Mouse (Mus musculus) forebrain, embryonic 16.5 days (tissue): ENCODE measurements at regions not wholly inside any gene's neighbourhood (a gene's known extent, or its start where the extent isn't known, plus 50 kb on each side); places are given as distances from the start of the nearest gene placed in this dataset.
"Not testable (repeated sequence)": the region's sequence is repeated elsewhere in the genome, so short reads cannot be mapped to it uniquely, and the experiment has no call there.

ENCODE experiments used
- ATAC-seq: fragments of 200-750 bp; cut with Nextera tagmentation; 2 replicates; pipeline ENCODE4 v1.8.0; 2017; ENCODE audit warnings: mild to moderate bottlenecking, moderate library complexity
- H3K27ac ChIP-seq: fragments of 300-500 bp; sonication (generic); 2 replicates; pipeline ENCODE4 v1.5.1; 2014; ENCODE audit warnings: low read length, control low read depth
- H3K27me3 ChIP-seq: fragments of 300-500 bp; sonication (generic); replicated peaks from 2 replicates; pipeline ENCODE4 v1.6.1; 2014; ENCODE audit warnings: low read length; ENCODE audit not compliant: control insufficient read depth, insufficient read depth
- H3K36me3 ChIP-seq: fragments of 300-500 bp; sonication (generic); 2 replicates; pipeline ENCODE4 v1.6.1; 2014; ENCODE audit not compliant: control insufficient read depth, insufficient read depth
- H3K4me1 ChIP-seq: fragments of 300-500 bp; sonication (generic); replicated peaks from 2 replicates; pipeline ENCODE4 v1.6.1; 2014; ENCODE audit warnings: low read length; ENCODE audit not compliant: control insufficient read depth, insufficient read depth
- H3K4me2 ChIP-seq: fragments of 300-500 bp; sonication (generic); 2 replicates; pipeline ENCODE4 v1.6.1; 2014; ENCODE audit warnings: mild to moderate bottlenecking, low read length, control low read depth
- H3K4me3 ChIP-seq: fragments of 300-500 bp; sonication (generic); replicated peaks from 2 replicates; pipeline ENCODE4 v1.5.1; 2014; ENCODE audit warnings: mild to moderate bottlenecking, low read length, control low read depth
- H3K9ac ChIP-seq: fragments of 300-500 bp; sonication (generic); replicated peaks from 2 replicates; pipeline ENCODE4 v1.6.1; 2014; ENCODE audit warnings: low read depth, low read length, control low read depth
- H3K9me3 ChIP-seq: fragments of 300-500 bp; sonication (generic); 2 replicates; pipeline ENCODE4 v1.6.1; 2016; ENCODE audit warnings: low read length; ENCODE audit not compliant: control insufficient read depth
- WGBS: fragments of 180-500 bp; shearing (Covaris S2); extraction: QIAGEN DNeasy Blood & Tissue Kit; methylation state at CpG from one replicate; pipeline ENCODE4 v1.1.7; 2014; 5-methylcytosine and 5-hydroxymethylcytosine counted together

GRCm38 (mm10) chr6:75089971-75090370, 1407.6 kb downstream of the Gm9008 start:
- H3K36me3 ChIP-seq = no peaks in the 10 kb centered on the region
- H3K9me3 ChIP-seq = no peaks in the 10 kb centered on the region
- 44% methylated on average over 2 of the region's 2 CpGs for WGBS

GRCm38 (mm10) chr6:75067758-75068157, 1429.8 kb downstream of the Gm9008 start:
- no peak overlapping the region for H3K9ac ChIP-seq
- WGBS = 70% methylated on average over 3 of the region's 3 CpGs
- H3K9me3 ChIP-seq = no peaks in the 10 kb centered on the region
- ATAC-seq = peak; percentile 64; the same call in 1 of the 2 replicates
- no peaks in the 10 kb centered on the region for H3K4me1 ChIP-seq
- H3K27ac ChIP-seq = no peak overlapping the region
- H3K4me2 ChIP-seq = no peak overlapping the region
- no peaks in the 10 kb centered on the region for H3K36me3 ChIP-seq
- no peak overlapping the region for H3K4me3 ChIP-seq
- H3K27me3 ChIP-seq = no peaks in the 10 kb centered on the region

More at GRCm38 (mm10) chr6:75089971-75090370, 1407.6 kb downstream of the Gm9008 start:
- Histone ChIP-seq H3K4me2 (no peak overlapping the region), H3K4me3 (no peak overlapping the region), H3K4me1 (no peaks in the 10 kb centered on the region), H3K9ac (no peak overlapping the region), H3K27ac (no peak overlapping the region), H3K27me3 (no peaks in the 10 kb centered on the region)
- peak; percentile 67; the same call in 1 of the 2 replicates for ATAC-seq

GRCm38 (mm10) chr6:75042336-75043010, 1455.1 kb downstream of the Gm9008 start:
- Histone ChIP-seq H3K9me3 (no peaks in the 10 kb centered on the region), H3K4me3 (no peak overlapping the region), H3K27me3 (no peaks in the 10 kb centered on the region), H3K9ac (no peak overlapping the region), H3K4me1 (no peaks in the 10 kb centered on the region), H3K27ac (no peak overlapping the region), H3K4me2 (no peak overlapping the region), H3K36me3 (no peaks in the 10 kb centered on the region)
- ATAC-seq = peak; percentile 62

- no peak overlapping the region for H3K4me2 ChIP-seq
- H3K27ac ChIP-seq = no peak overlapping the region
- H3K27me3 ChIP-seq = no peaks in the 10 kb centered on the region
- 91% methylated on average over 2 of the region's 2 CpGs for WGBS
- no peaks in the 10 kb centered on the region for H3K4me1 ChIP-seq
- no peak overlapping the region for H3K4me3 ChIP-seq
- ATAC-seq = no peak
- H3K9me3 ChIP-seq = 0 out of 2 replicates have a peak, but pooled peaks cover 2% of the 10 kb centered on the region
- H3K36me3 ChIP-seq = no peaks in the 10 kb centered on the region
- no peak overlapping the region for H3K9ac ChIP-seq
Observed at GRCm38 (mm10) chr6:75039451-75039850, 1458.1 kb downstream of the Gm9008 start.

- not testable (repeated sequence) for H3K27me3 ChIP-seq, H3K27ac ChIP-seq, H3K9ac ChIP-seq, H3K9me3 ChIP-seq, H3K4me1 ChIP-seq, H3K4me2 ChIP-seq, H3K36me3 ChIP-seq, ATAC-seq, H3K4me3 ChIP-seq
- WGBS = 23% methylated on average over 1 of the region's 1 CpGs
Observed at GRCm38 (mm10) chr6:75037179-75037578, 1460.4 kb downstream of the Gm9008 start.
